Mouse (Mus musculus) limb, embryonic 10.5 days (tissue): ENCODE data around the gene Pgpep1. TPM values are rescaled to one million over a fixed set of nuclear protein-coding genes. Genes with fewer than 3 reads are reported as not detected.

Source experiments
- DNase-seq: peaks from one replicate; pipeline ENCODE4 v3.0.0-alpha.2; 2017; ENCODE audit warnings: low spot score
- H3K27ac ChIP-seq: fragments of 300-500 bp; sonication (generic); 2 replicates; pipeline ENCODE4 v1.5.1; 2016; ENCODE audit warnings: mild to moderate bottlenecking
- H3K27me3 ChIP-seq: fragments of 300-500 bp; sonication (generic); 2 replicates; pipeline ENCODE4 v1.6.1; 2016; ENCODE audit warnings: low read depth, mild to moderate bottlenecking; ENCODE audit not compliant: poor library complexity, severe bottlenecking
- H3K36me3 ChIP-seq: fragments of 300-500 bp; sonication (generic); 2 replicates; pipeline ENCODE4 v1.6.1; 2016; ENCODE audit warnings: mild to moderate bottlenecking, moderate library complexity
- H3K4me1 ChIP-seq: fragments of 300-500 bp; sonication (generic); 2 replicates; pipeline ENCODE4 v1.6.1; 2016
- H3K4me3 ChIP-seq: fragments of 300-500 bp; sonication (generic); 2 replicates; pipeline ENCODE4 v1.5.1; 2016; ENCODE audit warnings: mild to moderate bottlenecking, moderate library complexity
- H3K9me3 ChIP-seq: fragments of 300-500 bp; sonication (generic); replicated peaks from 2 replicates; pipeline ENCODE4 v1.6.1; 2016; ENCODE audit warnings: mild to moderate bottlenecking
- WGBS: fragments of 180-500 bp; shearing (Covaris S2); methylation state at CpG from one replicate; pipeline ENCODE4 v1.1.7; 2016; 5-methylcytosine and 5-hydroxymethylcytosine counted together
- polyA plus RNA-seq: library from polyadenylated mRNA; unstranded; fragments of >200 nt; fragmentation: Nextera tagmentation; extraction: Ambion mirVana; gene quantifications from 2 replicates; pipeline ENCODE4 v1.2.1, GENCODE M21; 2016

The Pgpep1 gene
- polyA plus RNA-seq, 1 experiment from 2014 or later = 45.0 TPM

- Histone ChIP-seq H3K4me1 (peaks cover 74% of the 10 kb centered on the region), H3K27me3 (no peaks in the 10 kb centered on the region), H3K27ac (peak overlapping the region; percentile 97), H3K4me3 (peak overlapping the region; percentile 83), H3K36me3 (peaks cover 16% of the 10 kb centered on the region), H3K9me3 (no peaks in the 10 kb centered on the region)
- DNase-seq = no peak
- 75% methylated on average over 12 of the region's 12 CpGs for WGBS
Measured at GRCm38 (mm10) chr8:70697366-70698250, 37.4 kb upstream of the Pgpep1 start.

GRCm38 (mm10) chr8:70696946-70697345, 36.8 kb upstream of the Pgpep1 start:
- Histone ChIP-seq H3K9me3 (no peaks in the 10 kb centered on the region), H3K27ac (peak overlapping the region; percentile 97), H3K4me3 (peak overlapping the region; percentile 46), H3K36me3 (peaks cover 9% of the 10 kb centered on the region), H3K27me3 (no peaks in the 10 kb centered on the region), H3K4me1 (peaks cover 77% of the 10 kb centered on the region)
- DNase-seq = no peak
- 14% methylated on average over 4 of the region's 4 CpGs for WGBS

GRCm38 (mm10) chr8:70696019-70696885, 36.1 kb upstream of the Pgpep1 start:
- peaks cover 3% of the 10 kb centered on the region for H3K36me3 ChIP-seq
- 5% methylated on average over 31 of the region's 31 CpGs for WGBS
- no peaks in the 10 kb centered on the region for H3K27me3 ChIP-seq
- DNase-seq = peak; percentile 90
- H3K9me3 ChIP-seq = no peaks in the 10 kb centered on the region
- H3K4me1 ChIP-seq = peaks cover 78% of the 10 kb centered on the region
- peak overlapping the region; percentile 97 for H3K27ac ChIP-seq
- H3K4me3 ChIP-seq = peak overlapping the region; percentile 46

- Histone ChIP-seq H3K4me1 (peaks cover 77% of the 10 kb centered on the region), H3K9me3 (no peaks in the 10 kb centered on the region), H3K27me3 (no peaks in the 10 kb centered on the region), H3K4me3 (peak overlapping the region; percentile 34), H3K27ac (peak overlapping the region; percentile 97), H3K36me3 (no peaks in the 10 kb centered on the region)
- WGBS = 29% methylated on average over 32 of the region's 32 CpGs
- DNase-seq = peak; percentile 69
Measured at GRCm38 (mm10) chr8:70695318-70696018, 35.3 kb upstream of the Pgpep1 start.

GRCm38 (mm10) chr8:70693636-70694035, 33.4 kb upstream of the Pgpep1 start:
- Histone ChIP-seq H3K9me3 (no peaks in the 10 kb centered on the region), H3K36me3 (no peaks in the 10 kb centered on the region), H3K27me3 (no peaks in the 10 kb centered on the region), H3K27ac (peak overlapping the region; percentile 81), H3K4me1 (peaks cover 85% of the 10 kb centered on the region), H3K4me3 (no peak overlapping the region)
- WGBS = 74% methylated on average over 5 of the region's 5 CpGs
- no peak for DNase-seq

- peak overlapping the region; percentile 48 for H3K4me3 ChIP-seq
- no peaks in the 10 kb centered on the region for H3K9me3 ChIP-seq
- H3K4me1 ChIP-seq = peaks cover 71% of the 10 kb centered on the region
- peak overlapping the region; percentile 99 for H3K27ac ChIP-seq
- H3K36me3 ChIP-seq = peaks cover 7% of the 10 kb centered on the region; the same call in 1 of the 2 replicates
- WGBS = under 1% methylated on average over 20 of the region's 20 CpGs
- H3K27me3 ChIP-seq = no peaks in the 10 kb centered on the region
- DNase-seq = peak; percentile 91
Measured at GRCm38 (mm10) chr8:70691727-70692231, 31.6 kb upstream of the Pgpep1 start.

GRCm38 (mm10) chr8:70691230-70691629, 31.0 kb upstream of the Pgpep1 start:
- 51% methylated on average over 4 of the region's 4 CpGs for WGBS
- H3K4me3 ChIP-seq = peak overlapping the region; percentile 48
- H3K27me3 ChIP-seq = no peaks in the 10 kb centered on the region
- peak overlapping the region; percentile 99 for H3K27ac ChIP-seq
- no peaks in the 10 kb centered on the region for H3K9me3 ChIP-seq
- H3K4me1 ChIP-seq = peaks cover 66% of the 10 kb centered on the region
- DNase-seq = no peak
- peaks cover 12% of the 10 kb centered on the region; the same call in 1 of the 2 replicates for H3K36me3 ChIP-seq

GRCm38 (mm10) chr8:70689892-70690390, 29.8 kb upstream of the Pgpep1 start:
- H3K36me3 ChIP-seq = peaks cover 12% of the 10 kb centered on the region; the same call in 1 of the 2 replicates
- DNase-seq = no peak
- H3K27ac ChIP-seq = peak overlapping the region; percentile 71
- H3K27me3 ChIP-seq = no peaks in the 10 kb centered on the region
- H3K9me3 ChIP-seq = no peaks in the 10 kb centered on the region
- H3K4me3 ChIP-seq = no peak overlapping the region
- 88% methylated on average over 5 of the region's 5 CpGs for WGBS
- peaks cover 53% of the 10 kb centered on the region for H3K4me1 ChIP-seq

GRCm38 (mm10) chr8:70688136-70688535, 27.9 kb upstream of the Pgpep1 start:
- Histone ChIP-seq H3K4me1 (peaks cover 43% of the 10 kb centered on the region), H3K27ac (peak overlapping the region; percentile 71; the same call in 1 of the 2 replicates)
- WGBS = 88% methylated on average over 3 of the region's 3 CpGs

GRCm38 (mm10) chr8:70687576-70687975, 27.4 kb upstream of the Pgpep1 start:
- peaks cover 40% of the 10 kb centered on the region for H3K4me1 ChIP-seq
- no peak overlapping the region for H3K4me3 ChIP-seq
- 0 out of 2 replicates have a peak overlapping the region, but pooled peaks have one; percentile 44 for H3K27ac ChIP-seq
- DNase-seq = no peak
- no peaks in the 10 kb centered on the region for H3K27me3 ChIP-seq
- 93% methylated on average over 8 of the region's 8 CpGs for WGBS
- no peaks in the 10 kb centered on the region for H3K9me3 ChIP-seq
- H3K36me3 ChIP-seq = peaks cover 17% of the 10 kb centered on the region; the same call in 1 of the 2 replicates

More at GRCm38 (mm10) chr8:70688136-70688535, 27.9 kb upstream of the Pgpep1 start:
- Histone ChIP-seq H3K27me3 (no peaks in the 10 kb centered on the region), H3K4me3 (no peak overlapping the region), H3K36me3 (peaks cover 17% of the 10 kb centered on the region; the same call in 1 of the 2 replicates), H3K9me3 (no peaks in the 10 kb centered on the region)
- no peak for DNase-seq

GRCm38 (mm10) chr8:70684291-70684690, 24.1 kb upstream of the Pgpep1 start:
- H3K4me3 ChIP-seq = no peak overlapping the region
- no peaks in the 10 kb centered on the region for H3K9me3 ChIP-seq
- DNase-seq = no peak
- 66% methylated on average over 7 of the region's 7 CpGs for WGBS
- peaks cover 28% of the 10 kb centered on the region for H3K36me3 ChIP-seq
- no peak overlapping the region for H3K27ac ChIP-seq
- H3K4me1 ChIP-seq = peaks cover 26% of the 10 kb centered on the region
- no peaks in the 10 kb centered on the region for H3K27me3 ChIP-seq

GRCm38 (mm10) chr8:70682692-70683091, 22.5 kb upstream of the Pgpep1 start:
- no peaks in the 10 kb centered on the region for H3K27me3 ChIP-seq
- peak overlapping the region; percentile 28 for H3K4me3 ChIP-seq
- H3K4me1 ChIP-seq = peaks cover 22% of the 10 kb centered on the region
- DNase-seq = no peak
- peak overlapping the region; percentile 63 for H3K27ac ChIP-seq
- 77% methylated on average over 3 of the region's 3 CpGs for WGBS
- H3K36me3 ChIP-seq = peaks cover 42% of the 10 kb centered on the region
- no peaks in the 10 kb centered on the region for H3K9me3 ChIP-seq
